Mouse (Mus musculus): ENCODE measurements around the gene Rassf2. TPM values are rescaled to one million over a fixed set of nuclear protein-coding genes. Genes with fewer than 3 reads are reported as not detected.

Gene Rassf2
- polyA plus RNA-seq, 1 experiment from 2014 or later: 10.6 TPM

GRCm38 (mm10) chr2:131946351-131946750, 83.7 kb downstream of the Rassf2 start:
- Histone ChIP-seq H3K4me3 (no peak overlapping the region), H3K27me3 (replicated peaks; ENCODE audit: low read depth, poor library complexity, severe bottlenecking) (peaks cover 14% of the 10 kb centered on the region), H3K4me1 (peaks cover 9% of the 10 kb centered on the region), H3K9me3 (no peaks in the 10 kb centered on the region), H3K27ac (replicated peaks) (no peak overlapping the region), H3K36me3 (replicated peaks) (no peaks in the 10 kb centered on the region)
- WGBS: 89% methylated on average over 16 of the region's 16 CpGs
- DNase-seq (ENCODE audit: low spot score): no peak

GRCm38 (mm10) chr2:131945765-131946164, 84.3 kb downstream of the Rassf2 start:
- no peaks in the 10 kb centered on the region for H3K36me3 ChIP-seq (replicated peaks)
- WGBS: 87% methylated on average over 6 of the region's 6 CpGs
- H3K4me3 ChIP-seq: no peak overlapping the region
- peaks cover 8% of the 10 kb centered on the region for H3K4me1 ChIP-seq
- H3K9me3 ChIP-seq: no peaks in the 10 kb centered on the region
- peaks cover 8% of the 10 kb centered on the region for H3K27me3 ChIP-seq (replicated peaks; ENCODE audit: low read depth, poor library complexity, severe bottlenecking)
- H3K27ac ChIP-seq (replicated peaks): no peak overlapping the region
- no peak for DNase-seq (ENCODE audit: low spot score)

GRCm38 (mm10) chr2:131945225-131945624, 84.8 kb downstream of the Rassf2 start:
- H3K27me3 ChIP-seq (replicated peaks; ENCODE audit: low read depth, poor library complexity, severe bottlenecking): peaks cover 2% of the 10 kb centered on the region
- no peak for DNase-seq (ENCODE audit: low spot score)
- no peaks in the 10 kb centered on the region for H3K36me3 ChIP-seq (replicated peaks)
- 86% methylated on average over 8 of the region's 8 CpGs for WGBS
- peaks cover 3% of the 10 kb centered on the region; the same call in 1 of the 2 replicates for H3K4me1 ChIP-seq
- H3K4me3 ChIP-seq: no peak overlapping the region
- no peaks in the 10 kb centered on the region for H3K9me3 ChIP-seq
- H3K27ac ChIP-seq (replicated peaks): no peak overlapping the region

- WGBS: 30% methylated on average over 1 of the region's 1 CpGs
- no peaks in the 10 kb centered on the region for H3K4me1 ChIP-seq
- H3K27ac ChIP-seq (replicated peaks): no peak overlapping the region
- DNase-seq (ENCODE audit: low spot score): no peak
- H3K36me3 ChIP-seq (replicated peaks): no peaks in the 10 kb centered on the region
- H3K27me3 ChIP-seq (replicated peaks; ENCODE audit: low read depth, poor library complexity, severe bottlenecking): no peaks in the 10 kb centered on the region
- no peaks in the 10 kb centered on the region for H3K9me3 ChIP-seq
- H3K4me3 ChIP-seq: no peak overlapping the region
Measured at GRCm38 (mm10) chr2:131944370-131944769, 85.7 kb downstream of the Rassf2 start.

GRCm38 (mm10) chr2:131941501-131941900, 88.6 kb downstream of the Rassf2 start:
- Histone ChIP-seq H3K36me3 (replicated peaks) (peaks cover 9% of the 10 kb centered on the region), H3K9me3 (no peaks in the 10 kb centered on the region), H3K4me3 (no peak overlapping the region), H3K27me3 (replicated peaks; ENCODE audit: low read depth, poor library complexity, severe bottlenecking) (no peaks in the 10 kb centered on the region), H3K27ac (replicated peaks) (no peak overlapping the region), H3K4me1 (no peaks in the 10 kb centered on the region)
- no peak for DNase-seq (ENCODE audit: low spot score)
- 80% methylated on average over 6 of the region's 6 CpGs for WGBS

DNA sequence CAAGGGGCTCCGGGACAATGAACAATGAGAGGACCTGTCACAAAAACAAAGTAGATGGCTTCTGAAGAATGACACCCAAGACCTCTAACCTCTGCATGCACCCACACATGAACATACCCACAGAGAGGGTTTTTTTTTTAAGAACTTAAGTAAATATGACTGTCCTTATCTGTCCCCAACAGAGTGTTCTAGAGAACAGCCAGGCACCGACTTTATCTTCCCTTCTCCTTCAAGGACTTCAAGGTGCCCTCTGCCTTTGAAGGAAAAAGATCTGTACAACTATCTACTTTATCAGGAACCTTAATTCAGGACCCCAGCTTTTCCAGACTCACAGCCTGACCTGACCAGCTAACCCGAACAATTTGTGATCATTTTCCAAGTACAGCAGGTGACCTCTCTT, 89.6 kb downstream of the Rassf2 start:
- no peak overlapping the region for H3K4me3 ChIP-seq
- H3K27me3 ChIP-seq (replicated peaks; ENCODE audit: low read depth, poor library complexity, severe bottlenecking): no peaks in the 10 kb centered on the region
- no peak overlapping the region for H3K27ac ChIP-seq (replicated peaks)
- H3K4me1 ChIP-seq: no peaks in the 10 kb centered on the region
- no peaks in the 10 kb centered on the region for H3K9me3 ChIP-seq
- 80% methylated on average over 3 of the region's 3 CpGs for WGBS
- peaks cover 12% of the 10 kb centered on the region for H3K36me3 ChIP-seq (replicated peaks)
- no peak for DNase-seq (ENCODE audit: low spot score)

Other genes with a start within 250 kb of the Rassf2 start
- not detected in 2 replicates for gene Erv3, start 170.5 kb downstream of the Rassf2 start, polyA plus RNA-seq (2016; fragmentation: Nextera tagmentation; extraction: Ambion mirVana)
- 14.7 and 21.7 TPM in 2 replicates for gene Prnp, start 120.3 kb downstream of the Rassf2 start, polyA plus RNA-seq (2016; fragmentation: Nextera tagmentation; extraction: Ambion mirVana)
- gene Prn, start 120.3 kb downstream of the Rassf2 start, polyA plus RNA-seq (2016; fragmentation: Nextera tagmentation; extraction: Ambion mirVana): not detected in 2 replicates
- gene Prnd, start 79.4 kb downstream of the Rassf2 start, polyA plus RNA-seq (2016; fragmentation: Nextera tagmentation; extraction: Ambion mirVana): 6.6 and 10.0 TPM in 2 replicates
- 8.8 and 8.9 TPM in 2 replicates for gene Slc23a2, start 114.8 kb upstream of the Rassf2 start, polyA plus RNA-seq (2016; fragmentation: Nextera tagmentation; extraction: Ambion mirVana)
- gene Tmem230, start 217.5 kb upstream of the Rassf2 start, polyA plus RNA-seq (2016; fragmentation: Nextera tagmentation; extraction: Ambion mirVana): 38.6 and 43.8 TPM in 2 replicates
- 382 and 392 TPM in 2 replicates for gene Pcna, start 223.1 kb upstream of the Rassf2 start, polyA plus RNA-seq (2016; fragmentation: Nextera tagmentation; extraction: Ambion mirVana)
- 20.0 and 23.2 TPM in 2 replicates for gene Cds2, start 232.9 kb upstream of the Rassf2 start, polyA plus RNA-seq (2016; fragmentation: Nextera tagmentation; extraction: Ambion mirVana)